Mouse (Mus musculus): ENCODE measurements around the gene Zc2hc1c.

The Zc2hc1c gene

DNA sequence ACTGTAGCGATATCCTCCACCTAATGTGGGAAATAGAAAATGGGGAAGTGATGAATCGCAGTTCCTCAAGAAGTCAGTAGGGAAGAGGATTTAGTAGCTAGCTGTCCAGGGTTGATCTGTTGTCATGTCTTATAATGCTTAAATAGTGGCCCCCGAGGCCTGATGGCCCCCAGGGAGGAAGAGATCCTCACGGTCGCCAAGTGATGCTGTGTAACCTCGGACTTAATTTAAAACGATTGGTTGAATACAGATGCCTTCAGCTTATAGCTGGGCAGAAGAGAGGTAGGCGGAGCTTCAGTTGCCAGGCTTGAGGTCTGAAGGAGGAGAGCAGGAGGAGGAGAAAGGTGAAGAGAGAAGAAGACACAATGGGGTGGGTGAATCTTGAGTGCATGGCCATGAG, 4.1 kb upstream of the Zc2hc1c start:
- no peak for DNase-seq (ENCODE audit: low spot score in 2 of 2)

DNA sequence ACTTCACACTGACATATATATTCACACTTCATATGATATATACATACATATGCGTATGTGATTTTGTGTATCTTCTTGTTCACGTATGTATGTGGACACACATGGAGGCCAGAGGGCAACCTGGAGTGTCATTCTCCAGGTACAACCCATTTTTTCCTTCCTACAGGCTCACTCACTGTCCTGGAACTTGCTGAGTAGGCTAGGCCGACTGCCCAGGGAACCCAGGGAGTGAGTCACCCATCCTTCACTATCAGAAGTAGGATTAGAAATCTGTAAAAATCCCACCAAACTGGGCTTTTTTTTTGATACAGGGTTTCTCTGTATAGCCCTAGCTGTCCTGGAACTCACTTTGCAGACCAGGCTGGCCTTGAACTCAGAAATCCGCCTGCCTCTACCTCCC, 3.4 kb upstream of the Zc2hc1c start:
- peak in 1 of 2 experiments; percentile 48 for DNase-seq (ENCODE audit: low spot score in 2 of 2)

DNA sequence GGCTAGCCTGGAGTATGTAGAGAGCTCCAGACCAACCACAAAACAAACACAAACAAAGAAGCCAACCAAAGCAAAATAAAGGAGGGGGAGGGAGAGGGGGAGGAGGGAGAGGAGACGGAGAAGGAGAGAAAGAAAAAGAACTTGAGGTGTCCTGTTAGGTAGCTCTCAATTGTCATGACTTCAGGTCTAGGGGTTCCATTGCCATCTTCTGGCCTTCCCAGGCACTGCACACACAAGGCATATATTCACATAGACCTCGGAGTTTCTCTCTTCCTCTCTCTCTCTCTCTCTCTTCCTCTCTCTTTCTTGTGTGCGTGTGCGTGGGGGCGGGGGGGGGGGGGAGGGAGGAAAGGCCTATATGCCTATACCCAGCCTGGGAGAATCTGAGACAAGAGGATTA, 1.4 kb upstream of the Zc2hc1c start:
- DNase-seq (ENCODE audit: low spot score in 2 of 2), result peak in 1 of 2 experiments; percentile 47

GRCm38 (mm10) chr12:85287809-85288485, 444 bp upstream of the Zc2hc1c start, which contains the start of gene Acyp1:
TSS of gene Acyp1 (minus strand) at chr12:85288438.
- peak in 1 of 2 experiments; percentile 63 for DNase-seq (ENCODE audit: low spot score in 2 of 2)

GRCm38 (mm10) chr12:85289157-85290000, 988 bp downstream of the Zc2hc1c start:
- DNase-seq (ENCODE audit: low spot score in 2 of 2), result no peak

GRCm38 (mm10) chr12:85290633-85291032, 2.2 kb downstream of the Zc2hc1c start:
- no peak for DNase-seq (ENCODE audit: low spot score in 2 of 2)

DNA sequence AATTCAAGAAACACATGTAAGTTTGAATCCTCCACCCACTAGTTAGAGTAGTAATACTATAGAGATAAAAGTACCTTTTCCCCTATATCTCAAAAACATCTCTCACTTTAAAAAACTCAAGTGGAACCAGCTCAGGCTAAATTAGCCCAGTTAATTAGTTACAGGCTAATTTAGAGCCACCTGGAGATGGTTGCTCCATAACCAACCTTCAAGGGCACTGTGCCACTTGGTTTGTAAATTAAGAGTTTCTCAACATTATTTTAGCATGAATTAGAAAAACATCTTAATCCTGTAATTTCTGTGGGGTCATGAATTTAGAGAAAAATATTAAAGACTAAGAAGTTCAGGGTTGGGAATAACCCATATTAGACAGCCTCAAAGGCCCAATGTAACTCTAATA, 3.1 kb downstream of the Zc2hc1c start:
- DNase-seq (ENCODE audit: low spot score in 2 of 2), result no peak

DNA sequence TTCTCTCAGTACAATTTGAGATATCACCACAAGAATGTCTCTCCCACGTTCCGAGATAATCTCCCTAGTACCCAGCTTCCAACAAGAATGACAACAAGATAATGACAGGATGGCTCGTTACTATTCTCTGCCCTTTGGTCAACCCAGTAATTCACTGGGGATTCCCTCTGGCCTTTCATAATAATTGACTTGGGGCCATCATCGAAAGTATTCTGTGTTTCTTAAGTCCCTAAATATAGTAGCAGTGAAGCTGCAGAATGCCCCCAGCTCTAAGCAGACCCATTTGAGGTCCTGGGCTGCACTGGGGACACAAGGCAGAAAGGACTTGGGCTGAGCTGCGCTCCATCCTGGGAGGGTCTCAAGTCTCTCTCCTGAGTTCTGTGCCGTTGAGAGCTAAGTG, 3.9 kb downstream of the Zc2hc1c start:
- DNase-seq (ENCODE audit: low spot score in 2 of 2), result no peak

- no peak for DNase-seq (ENCODE audit: low spot score in 2 of 2)
Observed at GRCm38 (mm10) chr12:85292906-85293305, 4.5 kb downstream of the Zc2hc1c start.

DNA sequence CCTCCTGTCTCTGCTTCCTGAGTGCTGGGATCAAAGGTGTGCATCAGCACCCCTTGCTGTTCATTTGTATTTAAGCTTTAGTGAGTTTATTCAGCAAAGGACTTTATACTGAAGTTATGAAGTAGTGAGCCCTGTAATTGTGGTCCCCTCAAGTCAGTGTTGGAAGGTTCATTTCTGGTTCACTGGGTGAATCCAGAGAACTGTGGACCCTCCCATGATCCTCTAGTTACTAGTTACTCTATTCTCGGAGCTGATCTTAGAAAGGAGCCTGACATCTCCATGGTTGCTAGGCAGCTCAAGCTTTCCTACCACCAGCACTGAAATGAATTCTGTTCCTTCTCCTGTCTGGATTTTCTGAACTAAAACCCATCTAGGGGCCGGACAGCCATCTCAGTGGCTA, 7.1 kb downstream of the Zc2hc1c start:
- DNase-seq (ENCODE audit: low spot score in 2 of 2), result no peak

- no peak for DNase-seq (ENCODE audit: low spot score in 2 of 2)
Observed at GRCm38 (mm10) chr12:85296915-85297314, 8.5 kb downstream of the Zc2hc1c start.

DNA sequence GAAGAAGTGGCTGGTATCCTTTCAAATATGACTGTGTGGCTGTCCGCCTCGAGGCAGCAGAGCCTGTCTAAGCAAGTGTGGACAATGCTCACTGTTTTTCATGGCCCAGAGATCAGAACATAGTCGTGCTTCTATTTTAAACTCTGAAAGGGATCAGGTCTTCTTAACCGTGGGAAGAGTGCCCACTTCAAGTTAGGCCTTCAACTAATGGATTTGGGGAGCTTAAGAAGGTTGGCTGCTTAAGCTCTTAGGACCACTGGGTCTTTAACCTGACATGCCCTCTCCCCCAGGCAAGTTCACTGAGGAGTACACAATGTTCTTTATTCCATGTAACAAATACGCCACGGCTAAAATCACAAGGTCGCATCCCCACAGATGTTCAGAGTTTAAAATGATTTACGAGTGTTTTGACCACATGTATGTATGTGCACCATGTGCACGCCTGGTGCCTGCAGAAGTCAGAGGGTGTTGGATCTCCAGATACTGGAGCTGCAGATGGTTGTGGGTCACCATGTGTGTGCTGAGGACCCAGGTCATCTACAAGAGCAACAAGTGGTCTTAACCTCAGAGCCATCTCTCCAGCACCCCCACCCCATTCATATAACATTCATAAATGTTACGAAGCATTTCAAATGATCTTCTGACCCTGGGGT, 9.1 kb downstream of the Zc2hc1c start:
- DNase-seq (ENCODE audit: low spot score in 2 of 2), result no peak

GRCm38 (mm10) chr12:85298127-85298834, 9.9 kb downstream of the Zc2hc1c start:
- DNase-seq (ENCODE audit: low spot score in 2 of 2), result no peak

GRCm38 (mm10) chr12:85298835-85299180, 10.4 kb downstream of the Zc2hc1c start:
- no peak for DNase-seq (ENCODE audit: low spot score in 2 of 2)

DNA sequence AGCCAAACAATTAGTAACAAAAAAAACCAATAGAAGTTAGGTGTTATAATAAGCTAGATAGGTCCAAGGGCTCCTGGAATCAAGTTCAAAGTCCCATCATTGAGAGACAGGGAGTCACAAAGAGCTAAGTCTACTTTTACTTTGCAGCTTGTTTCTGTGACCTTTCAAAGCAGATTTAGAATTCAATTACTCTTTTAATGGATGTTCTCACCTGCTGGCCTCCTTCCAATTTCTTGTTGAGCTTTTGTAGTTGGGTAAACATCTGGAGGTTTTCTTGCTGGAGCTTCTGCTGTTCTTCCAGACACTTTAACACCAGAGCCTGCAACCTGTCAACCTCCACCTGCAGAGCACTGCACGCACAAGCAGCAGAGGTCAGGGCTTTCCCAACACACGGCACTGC, 14.9 kb downstream of the Zc2hc1c start:
- no peak for DNase-seq (ENCODE audit: low spot score in 2 of 2)

- DNase-seq (ENCODE audit: low spot score in 2 of 2), result no peak
Observed at GRCm38 (mm10) chr12:85304725-85305124, 16.3 kb downstream of the Zc2hc1c start.

DNA sequence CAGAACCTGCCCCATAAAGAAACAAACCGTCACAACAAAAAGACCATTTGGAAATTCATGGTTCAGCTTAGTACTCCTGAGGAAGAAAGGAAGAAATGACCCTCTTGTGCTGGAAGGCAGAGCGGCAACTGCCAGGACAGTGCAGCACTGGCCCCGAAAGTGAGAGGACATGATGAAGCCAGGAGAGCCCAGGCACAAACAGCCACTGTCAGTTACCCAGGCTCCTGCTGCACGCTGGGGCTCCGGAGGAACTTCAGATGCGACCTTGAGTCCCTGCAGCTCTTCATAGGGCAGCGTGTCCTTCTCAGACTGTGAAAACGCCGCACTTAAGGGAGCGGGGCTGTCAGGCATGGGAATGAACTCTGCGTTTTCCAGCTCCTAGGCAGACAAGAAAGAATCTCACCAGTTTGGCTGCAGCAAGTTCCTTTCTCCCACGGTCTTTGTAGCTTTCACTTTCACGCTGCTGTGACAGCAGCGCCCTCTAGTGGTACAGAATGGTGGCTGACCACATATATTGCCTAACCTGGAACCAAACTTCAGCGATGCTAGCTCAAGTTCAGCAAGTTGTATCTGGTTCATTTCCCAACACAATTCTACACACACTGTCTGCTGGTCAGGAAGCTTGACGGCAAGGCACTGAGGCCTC, 17.0 kb downstream of the Zc2hc1c start:
- DNase-seq (ENCODE audit: low spot score in 2 of 2), result peak; percentile 79 to 94

- no peak for DNase-seq (ENCODE audit: low spot score in 2 of 2)
Observed at GRCm38 (mm10) chr12:85308651-85309050, 20.3 kb downstream of the Zc2hc1c start.

DNA sequence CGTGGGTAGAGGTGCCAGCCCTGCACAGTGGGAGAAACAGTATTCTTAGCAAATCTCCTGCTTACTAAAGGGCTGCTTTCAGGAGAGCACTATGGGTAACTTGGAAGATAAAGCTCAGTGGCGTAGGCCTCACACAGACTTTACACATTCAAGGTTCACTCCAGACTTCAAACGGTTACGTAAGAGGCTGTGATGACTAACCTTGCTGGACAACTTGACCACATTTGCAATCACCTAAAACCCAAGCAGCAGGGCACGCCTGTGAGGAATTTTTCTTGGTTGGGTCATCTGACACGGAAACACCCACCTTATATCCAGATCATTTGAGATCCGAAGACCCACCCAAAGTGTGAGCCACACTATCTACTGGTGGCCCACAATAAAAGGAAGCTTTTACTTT, 41.8 kb downstream of the Zc2hc1c start:
- no peak for DNase-seq (ENCODE audit: low spot score in 2 of 2)

DNA sequence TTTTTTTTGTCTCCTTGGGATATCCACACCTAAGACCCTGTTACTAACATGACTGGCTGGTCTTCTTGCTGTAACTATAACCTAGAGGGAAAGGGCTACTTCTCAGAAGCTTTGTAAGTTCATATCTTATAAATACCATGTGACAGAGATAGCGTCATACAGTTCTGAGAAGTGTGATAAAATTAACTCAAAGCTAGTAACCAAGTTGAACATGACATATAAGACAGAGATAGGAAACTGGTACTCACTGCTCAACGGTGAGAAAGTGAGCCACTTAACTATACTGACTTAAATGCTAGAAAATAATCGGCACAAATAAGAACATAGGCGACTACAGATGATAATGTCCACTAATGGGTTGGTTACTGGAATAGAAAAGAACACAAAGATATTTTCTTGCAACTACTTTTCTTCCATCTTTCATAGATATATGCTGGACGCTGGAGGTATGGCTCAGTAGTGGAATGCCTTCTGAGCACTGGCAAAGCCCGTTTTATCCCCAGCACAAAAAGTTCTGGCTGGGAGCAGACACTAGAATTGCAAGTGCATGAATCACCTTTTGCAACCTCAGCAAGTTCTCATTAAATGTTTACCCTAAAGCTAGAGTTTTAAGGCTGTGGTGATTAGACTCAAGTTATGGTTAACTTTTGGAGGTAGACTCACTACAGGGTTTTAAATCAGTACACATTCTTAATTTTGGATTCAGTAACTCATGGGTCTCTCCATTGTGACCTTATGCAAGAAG, 49.3 kb downstream of the Zc2hc1c start:
- DNase-seq (ENCODE audit: low spot score in 2 of 2), result no peak

- DNase-seq (ENCODE audit: low spot score in 2 of 2), result no peak
Observed at GRCm38 (mm10) chr12:85338815-85339214, 50.4 kb downstream of the Zc2hc1c start.

Data from spleen, postnatal 4 days (tissue).